Mouse (Mus musculus): ENCODE data around the gene Sugp2.
"Not testable (repeated sequence)": the region's sequence is repeated elsewhere in the genome, so short reads cannot be mapped to it uniquely, and the experiment has no call there.

Gene Sugp2

GRCm38 (mm10) chr8:70234080-70234780 lies at the start of gene Sugp2, which contains the start of gene Armc6:
TSS of gene Sugp2 (plus strand) at chr8:70234226.
TSS of gene Armc6 (minus strand) at chr8:70234466.
- DNase-seq (ENCODE audit: low read depth, low spot score): peak; percentile 98

- DNase-seq (ENCODE audit: low read depth, low spot score): no peak
Measured at GRCm38 (mm10) chr8:70188707-70189106, 45.3 kb upstream of the Sugp2 start.

- DNase-seq (ENCODE audit: low read depth, low spot score): no peak
Measured at GRCm38 (mm10) chr8:70193238-70193637, 40.8 kb upstream of the Sugp2 start.

GRCm38 (mm10) chr8:70194191-70194590 lies 39.8 kb upstream of the Sugp2 start:
- DNase-seq (ENCODE audit: low read depth, low spot score): no peak

- DNase-seq (ENCODE audit: low read depth, low spot score): no peak
Measured at GRCm38 (mm10) chr8:70195762-70196161, 38.3 kb upstream of the Sugp2 start.

- no peak for DNase-seq (ENCODE audit: low read depth, low spot score)
Measured at GRCm38 (mm10) chr8:70197603-70198002, 36.4 kb upstream of the Sugp2 start.

GRCm38 (mm10) chr8:70200098-70200681 lies 33.8 kb upstream of the Sugp2 start:
- DNase-seq (ENCODE audit: low read depth, low spot score): no peak

GRCm38 (mm10) chr8:70201417-70201816 lies 32.6 kb upstream of the Sugp2 start:
- no peak for DNase-seq (ENCODE audit: low read depth, low spot score)

GRCm38 (mm10) chr8:70203072-70203471 lies 31.0 kb upstream of the Sugp2 start:
- no peak for DNase-seq (ENCODE audit: low read depth, low spot score)

GRCm38 (mm10) chr8:70204757-70205156 lies 29.3 kb upstream of the Sugp2 start:
- no peak for DNase-seq (ENCODE audit: low read depth, low spot score)

GRCm38 (mm10) chr8:70208130-70208529 lies 25.9 kb upstream of the Sugp2 start:
- no peak for DNase-seq (ENCODE audit: low read depth, low spot score)

- DNase-seq (ENCODE audit: low read depth, low spot score): no peak
Measured at GRCm38 (mm10) chr8:70210538-70210937, 23.5 kb upstream of the Sugp2 start.

- no peak for DNase-seq (ENCODE audit: low read depth, low spot score)
Measured at GRCm38 (mm10) chr8:70211275-70211674, 22.8 kb upstream of the Sugp2 start.

GRCm38 (mm10) chr8:70211726-70212111 lies 22.3 kb upstream of the Sugp2 start:
- no peak for DNase-seq (ENCODE audit: low read depth, low spot score)

GRCm38 (mm10) chr8:70212112-70213055 lies 21.6 kb upstream of the Sugp2 start, which contains the start of gene Slc25a42:
TSS of gene Slc25a42 (minus strand) at chr8:70212305.
- peak; percentile 99 for DNase-seq (ENCODE audit: low read depth, low spot score)

GRCm38 (mm10) chr8:70214411-70214810 lies 19.6 kb upstream of the Sugp2 start:
- no peak for DNase-seq (ENCODE audit: low read depth, low spot score)

- no peak for DNase-seq (ENCODE audit: low read depth, low spot score)
Measured at GRCm38 (mm10) chr8:70215092-70215491, 18.9 kb upstream of the Sugp2 start.

- DNase-seq (ENCODE audit: low read depth, low spot score): not testable (repeated sequence)
Measured at GRCm38 (mm10) chr8:70216161-70216560, 17.9 kb upstream of the Sugp2 start.

- DNase-seq (ENCODE audit: low read depth, low spot score): no peak
Measured at GRCm38 (mm10) chr8:70216566-70216965, 17.5 kb upstream of the Sugp2 start.

GRCm38 (mm10) chr8:70217441-70217840 lies 16.6 kb upstream of the Sugp2 start:
- no peak for DNase-seq (ENCODE audit: low read depth, low spot score)

- no peak for DNase-seq (ENCODE audit: low read depth, low spot score)
Measured at GRCm38 (mm10) chr8:70219107-70219684, 14.8 kb upstream of the Sugp2 start.
